Comparison of ENCODE assay signal across 19 mouse cellular contexts in the genomic region with DNA sequence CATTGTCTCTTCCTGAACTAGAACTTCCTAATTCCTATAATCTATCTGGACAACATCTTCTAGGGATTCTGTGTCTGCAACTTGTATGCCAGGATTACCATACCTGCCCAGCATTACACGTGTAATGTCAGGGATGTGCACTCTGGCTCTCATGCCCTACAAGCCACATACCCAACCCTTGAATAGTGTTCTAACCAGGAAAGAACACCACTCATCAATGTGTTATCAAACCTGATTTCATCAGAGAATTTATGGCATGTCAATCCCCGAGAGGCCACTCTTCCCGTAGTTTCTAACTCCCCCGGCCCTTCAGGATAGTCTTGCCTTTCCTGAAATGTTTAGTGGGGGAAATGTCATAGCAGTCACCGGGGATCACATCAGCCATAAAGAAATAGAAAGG. TPM values are rescaled to one million over a fixed set of nuclear protein-coding genes. Genes with fewer than 3 reads are reported as not detected.
"Had no signal": no experiment of that assay in that cellular context is flagged by ENCODE, and none has a peak within 500 bp of the region (broad histone marks: within the 10 kb centered on the region; RNA-seq: fewer than 3 reads in every experiment).

No protein-coding gene starts in this region.

- H3K27me3 ChIP-seq: megakaryocyte, embryonic 14.5 days; midbrain, embryonic 13.5 days; midbrain, embryonic 15.5 days; neural tube, embryonic 12.5 days; stomach, embryonic 15.5 days had no signal

- H3K36me3 ChIP-seq: midbrain, embryonic 13.5 days; midbrain, embryonic 15.5 days; neural tube, embryonic 12.5 days; stomach, embryonic 15.5 days had no signal

- DNase-seq: lung, adult 18-20 months; lung, embryonic 14.5 days; lung, postnatal 10 days; lung, postnatal 4 days; right cerebral cortex, postnatal 14 days; thymus, adult 2 months; thymus, postnatal 25 days; thymus, postnatal 4 days had no signal

- H3K27ac ChIP-seq: midbrain, embryonic 13.5 days; midbrain, embryonic 15.5 days; neural tube, embryonic 12.5 days; stomach, embryonic 15.5 days; stomach, postnatal 0 days had no signal

- H3K4me1 ChIP-seq: megakaryocyte, embryonic 14.5 days; midbrain, embryonic 13.5 days; midbrain, embryonic 15.5 days; neural tube, embryonic 12.5 days; stomach, embryonic 15.5 days had no signal

- H3K4me3 ChIP-seq: megakaryocyte, embryonic 14.5 days; midbrain, embryonic 13.5 days; midbrain, embryonic 15.5 days; neural tube, embryonic 12.5 days; stomach, embryonic 15.5 days had no signal

- H3K9me3 ChIP-seq: midbrain, embryonic 13.5 days; midbrain, embryonic 15.5 days; neural tube, embryonic 12.5 days; stomach, embryonic 15.5 days had no signal

- H3K9ac ChIP-seq: lung, embryonic 14.5 days; midbrain, embryonic 13.5 days; midbrain, embryonic 15.5 days; neural tube, embryonic 12.5 days; stomach, embryonic 15.5 days had no signal

- H3K4me2 ChIP-seq: lung, embryonic 14.5 days; midbrain, embryonic 11.5 days; midbrain, embryonic 13.5 days; midbrain, embryonic 15.5 days; neural tube, embryonic 12.5 days; stomach, embryonic 15.5 days had no signal

- ATAC-seq: midbrain, embryonic 13.5 days; midbrain, embryonic 15.5 days had no signal

RNA-seq across cellular contexts. Expression of a gene that starts 12.6 kb away (rescaled TPM):
- total RNA-seq: midbrain, postnatal 0 days; monocyte, adult 5-6 weeks; neutrophil, adult 5-6 weeks had no signal
- polyA plus RNA-seq: lung, embryonic 14.5 days; lung, embryonic 16.5 days; midbrain, embryonic 11.5 days; midbrain, embryonic 13.5 days; midbrain, embryonic 15.5 days had no signal
